Mouse (Mus musculus): ENCODE data around the gene Dffb. TPM values are rescaled to one million over a fixed set of nuclear protein-coding genes. Genes with fewer than 3 reads are reported as not detected.
A peak's percentile ranks its signal among the peaks of the same experiment; 100 is the strongest.

Gene Dffb
- polyA plus RNA-seq, 1 experiment from 2014 or later = 11.4 TPM

DNA sequence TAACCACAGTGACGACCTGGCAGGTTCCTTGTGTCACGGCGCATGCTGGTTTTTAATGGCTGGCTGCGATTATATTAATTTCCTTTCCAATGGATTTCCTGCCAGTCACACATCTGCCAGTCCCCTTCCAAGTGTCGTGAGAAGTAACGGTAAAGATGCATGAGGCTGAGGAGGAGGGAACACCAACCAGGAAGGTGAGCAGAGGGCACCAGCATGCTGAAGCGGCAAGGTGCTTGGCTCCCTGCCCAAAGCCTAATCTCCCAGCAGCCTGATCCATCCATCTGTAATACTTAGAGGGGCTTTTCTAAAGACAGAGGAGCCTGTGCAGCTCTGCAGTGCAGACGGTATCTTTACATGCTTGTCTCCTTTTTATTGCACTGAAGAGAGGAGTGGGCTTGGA, 19.3 kb downstream of the Dffb start:
- ATAC-seq (ENCODE audit: low FRiP score) (no peak), DNase-seq (ENCODE audit: low spot score) (no peak)
- Histone ChIP-seq H3K9ac (ENCODE audit: low read depth, low read length) (no peak overlapping the region), H3K27me3 (ENCODE audit: control insufficient read depth, insufficient read depth, low read length) (no peaks in the 10 kb centered on the region; the same call in 1 of the 2 replicates), H3K36me3 (ENCODE audit: control insufficient read depth, insufficient read depth, low read length) (peaks cover 3% of the 10 kb centered on the region; the same call in 1 of the 2 replicates), H3K4me2 (replicated peaks; ENCODE audit: low read depth, low read length) (no peak overlapping the region), H3K4me1 (replicated peaks; ENCODE audit: control insufficient read depth, insufficient read depth, low read length) (peaks cover 5% of the 10 kb centered on the region; the same call in 1 of the 2 replicates), H3K9me3 (ENCODE audit: control insufficient read depth, low read length) (no peaks in the 10 kb centered on the region), H3K4me3 (ENCODE audit: low read depth, low read length) (no peak overlapping the region), H3K27ac (ENCODE audit: low read depth, low read length) (no peak overlapping the region)
- 90% methylated on average over 8 of the region's 8 CpGs for WGBS

DNA sequence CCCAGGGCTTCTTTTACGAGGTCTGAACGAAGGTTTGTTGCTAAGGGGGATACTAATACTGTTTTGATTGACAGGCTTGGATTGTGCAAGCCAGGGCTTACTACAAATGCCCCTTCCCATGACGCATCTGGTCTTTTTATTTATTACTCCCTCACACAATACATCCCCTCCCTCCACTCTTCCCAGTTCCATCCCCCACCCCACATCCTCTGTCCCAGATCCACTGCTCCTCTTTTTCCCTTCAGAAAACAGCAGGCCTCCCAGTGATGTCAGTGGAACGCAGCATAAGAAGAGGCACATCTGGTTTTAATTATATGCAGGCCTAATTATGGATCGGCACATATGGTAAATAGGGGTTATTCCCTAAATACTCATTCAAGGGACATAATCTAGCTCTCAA, 23.2 kb downstream of the Dffb start:
- H3K36me3 ChIP-seq (ENCODE audit: control insufficient read depth, insufficient read depth, low read length) = no peaks in the 10 kb centered on the region
- no peaks in the 10 kb centered on the region for H3K9me3 ChIP-seq (ENCODE audit: control insufficient read depth, low read length)
- peak; percentile 60 for ATAC-seq (ENCODE audit: low FRiP score)
- no peak overlapping the region; the same call in 1 of the 2 replicates for H3K9ac ChIP-seq (ENCODE audit: low read depth, low read length)
- H3K27me3 ChIP-seq (ENCODE audit: control insufficient read depth, insufficient read depth, low read length) = no peaks in the 10 kb centered on the region; the same call in 1 of the 2 replicates
- 32% methylated on average over 5 of the region's 5 CpGs for WGBS
- H3K27ac ChIP-seq (ENCODE audit: low read depth, low read length) = no peak overlapping the region
- no peak overlapping the region for H3K4me3 ChIP-seq (ENCODE audit: low read depth, low read length)
- 0 out of 2 replicates have a peak, but pooled peaks cover 2% of the 10 kb centered on the region for H3K4me1 ChIP-seq (replicated peaks; ENCODE audit: control insufficient read depth, insufficient read depth, low read length)
- no peak overlapping the region for H3K4me2 ChIP-seq (replicated peaks; ENCODE audit: low read depth, low read length)
- no peak for DNase-seq (ENCODE audit: low spot score)

GRCm38 (mm10) chr4:153951150-153951549, 23.8 kb downstream of the Dffb start:
- Histone ChIP-seq H3K4me3 (ENCODE audit: low read depth, low read length) (no peak overlapping the region), H3K36me3 (ENCODE audit: control insufficient read depth, insufficient read depth, low read length) (no peaks in the 10 kb centered on the region), H3K9me3 (ENCODE audit: control insufficient read depth, low read length) (no peaks in the 10 kb centered on the region), H3K4me1 (replicated peaks; ENCODE audit: control insufficient read depth, insufficient read depth, low read length) (0 out of 2 replicates have a peak, but pooled peaks cover 2% of the 10 kb centered on the region), H3K4me2 (replicated peaks; ENCODE audit: low read depth, low read length) (no peak overlapping the region), H3K27me3 (ENCODE audit: control insufficient read depth, insufficient read depth, low read length) (no peaks in the 10 kb centered on the region; the same call in 1 of the 2 replicates), H3K9ac (ENCODE audit: low read depth, low read length) (no peak overlapping the region), H3K27ac (ENCODE audit: low read depth, low read length) (no peak overlapping the region)
- no peak for DNase-seq (ENCODE audit: low spot score)
- ATAC-seq (ENCODE audit: low FRiP score) = no peak
- WGBS = 71% methylated on average over 3 of the region's 3 CpGs

DNA sequence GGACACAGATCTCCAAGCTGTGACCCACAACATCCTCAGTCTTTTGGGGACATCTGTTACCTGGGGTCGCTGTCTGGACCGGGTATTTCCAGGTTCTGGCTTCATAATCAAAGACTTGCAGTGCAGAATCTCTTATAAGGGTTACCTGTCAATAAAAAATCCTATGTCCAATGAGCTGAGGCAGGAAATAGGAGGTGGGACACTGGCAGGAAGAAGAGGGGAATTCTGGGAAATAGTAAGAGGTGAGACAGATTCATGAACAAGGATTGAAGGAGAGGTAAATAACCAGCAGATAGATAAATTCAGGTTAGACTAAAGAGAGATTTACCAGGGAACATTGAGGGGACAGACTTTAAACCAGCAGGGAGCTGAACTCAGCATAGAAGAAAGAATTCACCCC, 24.6 kb downstream of the Dffb start:
- Histone ChIP-seq H3K27me3 (ENCODE audit: control insufficient read depth, insufficient read depth, low read length) (no peaks in the 10 kb centered on the region; the same call in 1 of the 2 replicates), H3K9ac (ENCODE audit: low read depth, low read length) (no peak overlapping the region), H3K27ac (ENCODE audit: low read depth, low read length) (no peak overlapping the region), H3K9me3 (ENCODE audit: control insufficient read depth, low read length) (no peaks in the 10 kb centered on the region), H3K36me3 (ENCODE audit: control insufficient read depth, insufficient read depth, low read length) (no peaks in the 10 kb centered on the region), H3K4me2 (replicated peaks; ENCODE audit: low read depth, low read length) (no peak overlapping the region), H3K4me1 (replicated peaks; ENCODE audit: control insufficient read depth, insufficient read depth, low read length) (0 out of 2 replicates have a peak, but pooled peaks cover 2% of the 10 kb centered on the region), H3K4me3 (ENCODE audit: low read depth, low read length) (no peak overlapping the region)
- WGBS = 75% methylated on average over 2 of the region's 2 CpGs
- DNase-seq (ENCODE audit: low spot score) = no peak
- ATAC-seq (ENCODE audit: low FRiP score) = no peak

- Histone ChIP-seq H3K36me3 (ENCODE audit: control insufficient read depth, insufficient read depth, low read length) (no peaks in the 10 kb centered on the region), H3K4me3 (ENCODE audit: low read depth, low read length) (no peak overlapping the region), H3K4me2 (replicated peaks; ENCODE audit: low read depth, low read length) (no peak overlapping the region), H3K4me1 (replicated peaks; ENCODE audit: control insufficient read depth, insufficient read depth, low read length) (0 out of 2 replicates have a peak, but pooled peaks cover 2% of the 10 kb centered on the region), H3K9ac (ENCODE audit: low read depth, low read length) (no peak overlapping the region), H3K9me3 (ENCODE audit: control insufficient read depth, low read length) (no peaks in the 10 kb centered on the region), H3K27ac (ENCODE audit: low read depth, low read length) (no peak overlapping the region), H3K27me3 (ENCODE audit: control insufficient read depth, insufficient read depth, low read length) (no peaks in the 10 kb centered on the region; the same call in 1 of the 2 replicates)
- ATAC-seq (ENCODE audit: low FRiP score) = no peak
- no peak for DNase-seq (ENCODE audit: low spot score)
- WGBS = 85% methylated on average over 6 of the region's 6 CpGs
Measured at GRCm38 (mm10) chr4:153945741-153946140, 29.2 kb downstream of the Dffb start.

- 57% methylated on average over 6 of the region's 6 CpGs for WGBS
- ATAC-seq (ENCODE audit: low FRiP score) = no peak
- H3K4me3 ChIP-seq (ENCODE audit: low read depth, low read length) = no peak overlapping the region
Measured at GRCm38 (mm10) chr4:153944261-153944660, 30.7 kb downstream of the Dffb start.

DNA sequence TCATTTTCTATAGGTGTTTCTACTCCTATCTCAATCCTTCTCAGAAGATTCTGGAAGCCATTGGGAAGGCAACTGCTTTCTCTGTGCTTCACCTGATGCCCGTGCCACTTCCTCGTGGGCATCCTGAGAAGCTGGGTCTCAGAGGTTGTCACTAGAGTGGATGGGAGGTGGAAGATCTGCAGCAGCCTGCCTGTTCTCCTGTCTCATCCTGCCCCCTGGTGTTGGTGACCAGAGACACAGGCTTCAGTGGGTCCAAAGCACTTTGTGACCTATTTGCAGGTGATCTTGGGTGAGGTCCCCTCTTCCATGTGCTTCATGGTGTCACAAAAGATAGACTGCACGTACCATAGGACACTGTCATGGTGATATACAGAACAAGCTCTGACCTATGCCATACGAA, 31.7 kb downstream of the Dffb start:
- Histone ChIP-seq H3K4me3 (ENCODE audit: low read depth, low read length) (no peak overlapping the region), H3K9me3 (ENCODE audit: control insufficient read depth, low read length) (no peaks in the 10 kb centered on the region), H3K4me2 (replicated peaks; ENCODE audit: low read depth, low read length) (no peak overlapping the region), H3K36me3 (ENCODE audit: control insufficient read depth, insufficient read depth, low read length) (no peaks in the 10 kb centered on the region), H3K27ac (ENCODE audit: low read depth, low read length) (no peak overlapping the region), H3K9ac (ENCODE audit: low read depth, low read length) (no peak overlapping the region), H3K4me1 (replicated peaks; ENCODE audit: control insufficient read depth, insufficient read depth, low read length) (0 out of 2 replicates have a peak, but pooled peaks cover 2% of the 10 kb centered on the region), H3K27me3 (ENCODE audit: control insufficient read depth, insufficient read depth, low read length) (no peaks in the 10 kb centered on the region; the same call in 1 of the 2 replicates)
- ATAC-seq (ENCODE audit: low FRiP score) (no peak), DNase-seq (ENCODE audit: low spot score) (peak; percentile 63)
- 61% methylated on average over 4 of the region's 4 CpGs for WGBS

More at GRCm38 (mm10) chr4:153944261-153944660, 30.7 kb downstream of the Dffb start:
- H3K27ac ChIP-seq (ENCODE audit: low read depth, low read length) = no peak overlapping the region
- 0 out of 2 replicates have a peak, but pooled peaks cover 2% of the 10 kb centered on the region for H3K4me1 ChIP-seq (replicated peaks; ENCODE audit: control insufficient read depth, insufficient read depth, low read length)
- no peaks in the 10 kb centered on the region for H3K9me3 ChIP-seq (ENCODE audit: control insufficient read depth, low read length)
- no peaks in the 10 kb centered on the region; the same call in 1 of the 2 replicates for H3K27me3 ChIP-seq (ENCODE audit: control insufficient read depth, insufficient read depth, low read length)
- no peak overlapping the region for H3K9ac ChIP-seq (ENCODE audit: low read depth, low read length)
- H3K36me3 ChIP-seq (ENCODE audit: control insufficient read depth, insufficient read depth, low read length) = no peaks in the 10 kb centered on the region
- no peak for DNase-seq (ENCODE audit: low spot score)
- no peak overlapping the region for H3K4me2 ChIP-seq (replicated peaks; ENCODE audit: low read depth, low read length)

- H3K36me3 ChIP-seq (ENCODE audit: control insufficient read depth, insufficient read depth, low read length) = no peaks in the 10 kb centered on the region
- no peak overlapping the region for H3K27ac ChIP-seq (ENCODE audit: low read depth, low read length)
- H3K4me2 ChIP-seq (replicated peaks; ENCODE audit: low read depth, low read length) = no peak overlapping the region
- no peak overlapping the region for H3K4me3 ChIP-seq (ENCODE audit: low read depth, low read length)
- ATAC-seq (ENCODE audit: low FRiP score) (no peak), DNase-seq (ENCODE audit: low spot score) (no peak)
- 70% methylated on average over 4 of the region's 4 CpGs for WGBS
- no peaks in the 10 kb centered on the region for H3K27me3 ChIP-seq (ENCODE audit: control insufficient read depth, insufficient read depth, low read length)
- no peaks in the 10 kb centered on the region for H3K9me3 ChIP-seq (ENCODE audit: control insufficient read depth, low read length)
- H3K4me1 ChIP-seq (replicated peaks; ENCODE audit: control insufficient read depth, insufficient read depth, low read length) = no peaks in the 10 kb centered on the region
- no peak overlapping the region for H3K9ac ChIP-seq (ENCODE audit: low read depth, low read length)
Measured at GRCm38 (mm10) chr4:153929921-153930320, 45.0 kb downstream of the Dffb start.

GRCm38 (mm10) chr4:153929425-153929824, 45.5 kb downstream of the Dffb start:
- Histone ChIP-seq H3K9ac (ENCODE audit: low read depth, low read length) (no peak overlapping the region), H3K4me1 (replicated peaks; ENCODE audit: control insufficient read depth, insufficient read depth, low read length) (no peaks in the 10 kb centered on the region), H3K27ac (ENCODE audit: low read depth, low read length) (no peak overlapping the region), H3K4me3 (ENCODE audit: low read depth, low read length) (no peak overlapping the region), H3K36me3 (ENCODE audit: control insufficient read depth, insufficient read depth, low read length) (no peaks in the 10 kb centered on the region), H3K27me3 (ENCODE audit: control insufficient read depth, insufficient read depth, low read length) (no peaks in the 10 kb centered on the region), H3K9me3 (ENCODE audit: control insufficient read depth, low read length) (no peaks in the 10 kb centered on the region), H3K4me2 (replicated peaks; ENCODE audit: low read depth, low read length) (no peak overlapping the region)
- ATAC-seq (ENCODE audit: low FRiP score) (no peak), DNase-seq (ENCODE audit: low spot score) (no peak)
- WGBS = 79% methylated on average over 10 of the region's 10 CpGs
